Mouse (Mus musculus) bone marrow macrophage, adult 2 months (primary cell): Measurements from ENCODE around the gene Pigo.

Experiments
- CTCF ChIP-seq: IDR thresholded peaks from 2 replicates; pipeline ENCODE4 v1.5.1; 2012; ENCODE audit warnings: low read depth, mild to moderate bottlenecking, low read length, moderate library complexity
- POLR2A ChIP-seq: IDR thresholded peaks from 2 replicates; pipeline ENCODE4 v1.6.1; 2012; ENCODE audit warnings: mild to moderate bottlenecking, low read depth, low read length, borderline replicate concordance

GRCm38 (mm10) chr4:43029121-43029520 lies 3.5 kb upstream of the Pigo start:
- TF ChIP-seq POLR2A = no peak
- no peak for TF ChIP-seq CTCF
